Mouse (Mus musculus): ENCODE measurements at regions not wholly inside any gene's neighbourhood (a gene's known extent, or its start where the extent isn't known, plus 50 kb on each side); places are given as distances from the start of the nearest gene placed in this dataset.

DNA sequence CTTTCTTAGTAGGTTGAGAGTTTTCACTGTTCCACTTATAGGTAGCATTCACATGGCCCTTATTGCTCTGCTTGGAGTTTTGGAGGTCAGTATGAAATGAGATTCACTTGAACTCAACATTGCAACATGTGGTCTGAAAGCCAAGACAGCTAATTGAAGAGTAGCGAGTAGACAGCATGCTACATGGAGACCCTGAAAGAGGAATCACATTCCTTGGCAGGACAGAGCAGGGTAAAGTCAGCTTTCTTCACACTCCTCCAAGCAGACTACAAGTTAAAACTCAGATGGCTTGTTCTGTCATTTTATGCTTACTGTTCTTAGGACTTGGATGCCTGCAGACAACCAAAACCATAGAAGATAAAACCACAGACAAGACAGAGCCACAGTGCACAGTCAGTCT, 91.1 kb upstream of the Rnd3 start:
- no peak for ATAC-seq (replicated peaks; ENCODE audit: poor library complexity)

- no peak for ATAC-seq (replicated peaks; ENCODE audit: poor library complexity)
Measured at GRCm38 (mm10) chr2:51238992-51239391, 90.1 kb upstream of the Rnd3 start.

- no peak for ATAC-seq (replicated peaks; ENCODE audit: poor library complexity)
Measured at GRCm38 (mm10) chr2:51238131-51238931, 89.4 kb upstream of the Rnd3 start.

- no peak for ATAC-seq (replicated peaks; ENCODE audit: poor library complexity)
Measured at GRCm38 (mm10) chr2:51237451-51237850, 88.5 kb upstream of the Rnd3 start.

DNA sequence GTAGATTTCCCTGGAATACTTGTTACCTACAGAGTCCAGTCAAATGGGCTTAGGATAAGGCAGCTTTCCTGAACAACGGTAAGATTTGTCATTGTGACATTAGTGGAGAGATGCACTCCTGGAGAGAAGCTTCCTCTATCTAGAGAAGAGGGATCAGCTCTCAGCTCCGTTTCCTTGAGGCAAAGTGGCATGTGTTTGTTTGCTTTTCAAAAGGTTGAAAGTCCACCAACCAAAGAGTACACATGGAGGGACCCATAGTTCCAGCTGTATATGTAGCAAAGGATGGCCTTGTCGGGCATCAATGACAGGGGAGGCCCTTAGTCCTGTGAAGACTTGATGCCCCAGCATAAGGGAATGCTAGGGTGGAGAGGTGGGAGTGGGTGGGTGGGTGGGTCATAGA, 87.9 kb upstream of the Rnd3 start:
- no peak for ATAC-seq (replicated peaks; ENCODE audit: poor library complexity)

- ATAC-seq (replicated peaks; ENCODE audit: poor library complexity): no peak
Measured at GRCm38 (mm10) chr2:51234427-51234826, 85.5 kb upstream of the Rnd3 start.

GRCm38 (mm10) chr2:51222851-51223250, 73.9 kb upstream of the Rnd3 start:
- no peak for ATAC-seq (replicated peaks; ENCODE audit: poor library complexity)

DNA sequence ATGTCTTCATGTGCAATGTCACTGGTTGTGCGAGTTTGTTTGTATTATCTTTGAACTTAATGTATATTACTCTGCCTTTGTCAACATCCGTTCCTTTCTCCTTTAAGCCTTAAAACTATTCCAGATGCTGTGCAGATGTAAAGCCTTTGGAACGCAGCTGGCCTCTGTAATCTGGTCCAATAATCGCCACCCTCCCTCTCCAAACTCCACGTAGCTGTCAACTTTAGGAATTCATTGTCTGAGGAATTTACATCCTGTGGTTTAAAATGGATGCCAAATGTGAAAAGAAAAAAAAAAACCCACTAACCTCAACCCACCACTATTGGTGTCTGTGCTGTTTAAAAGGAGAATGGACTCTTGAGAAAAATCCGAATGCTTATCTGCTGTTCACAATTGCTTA, 70.8 kb upstream of the Rnd3 start:
- ATAC-seq (replicated peaks; ENCODE audit: poor library complexity): no peak

DNA sequence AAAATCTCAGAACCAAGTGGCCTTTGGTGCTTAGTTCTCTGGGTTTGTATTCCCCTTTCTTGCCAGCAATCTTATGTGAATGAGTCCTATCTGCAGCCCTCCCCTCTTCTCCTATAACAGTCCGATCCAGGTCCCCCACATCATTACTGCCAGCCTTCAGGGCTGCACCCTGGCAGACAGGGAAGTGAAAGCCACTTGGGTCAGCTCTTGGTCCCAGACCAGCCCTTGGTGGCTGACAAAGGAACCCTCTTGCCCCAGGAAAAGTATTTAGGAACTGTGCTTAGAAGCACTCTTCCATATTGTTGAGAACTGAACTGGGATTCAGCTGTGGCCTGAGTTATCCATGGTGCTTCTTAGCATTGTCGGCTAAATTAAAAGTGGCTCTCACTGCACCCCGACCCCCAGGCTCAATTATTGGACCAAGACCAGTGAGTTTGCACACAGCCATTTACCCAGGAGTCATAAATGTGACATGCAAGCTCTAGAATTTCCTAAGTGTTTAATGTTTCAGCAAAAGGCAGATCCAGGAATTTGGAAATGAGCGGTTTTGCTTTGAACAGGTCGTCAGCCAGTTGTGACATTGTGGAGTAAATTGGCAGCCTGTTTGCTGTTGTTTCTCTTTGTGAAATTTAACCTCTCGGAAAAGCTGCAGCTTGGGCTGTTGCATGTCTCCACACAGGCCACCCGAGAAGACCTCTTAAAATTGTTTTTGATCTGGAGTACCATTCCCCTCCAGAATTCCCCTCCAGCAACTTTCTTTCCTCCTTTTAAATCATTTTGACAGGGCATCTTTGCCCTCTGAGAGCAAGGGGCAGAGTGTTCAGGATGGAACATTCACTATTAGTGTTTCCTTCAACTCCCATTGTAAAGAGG, 58.5 kb upstream of the Rnd3 start:
- no peak for ATAC-seq (replicated peaks; ENCODE audit: poor library complexity)

- no peak for ATAC-seq (replicated peaks; ENCODE audit: poor library complexity)
Measured at GRCm38 (mm10) chr2:51206332-51206731, 57.4 kb upstream of the Rnd3 start.
